Mouse (Mus musculus): ENCODE data around the gene Ddr1. TPM values are rescaled to one million over a fixed set of nuclear protein-coding genes. Genes with fewer than 3 reads are reported as not detected.

Ddr1 gene
- polyA plus RNA-seq (2012; rRNA removed): 1.1 TPM in 2 replicates
- polyA plus RNA-seq (2014; fragmentation: Nextera tagmentation; extraction: Ambion mirVana): 1.6 and 1.7 TPM in 2 replicates

- peak within 1 kb of the TSS; percentile 28; the same call in 1 of the 2 replicates for H3K4me2 ChIP-seq (ENCODE audit: low read depth)
- H3K4me1 ChIP-seq (replicated peaks; ENCODE audit: control insufficient read depth in 2 of 2, insufficient read depth in 2 of 2, low read length in 1 of 2): peaks cover 0 to 7% of the 10 kb centered on the region in 2 experiments; a peak in 2 of 4 replicates
- H3K9ac ChIP-seq (replicated peaks): no peak within 1 kb of the TSS
- H3K9me3 ChIP-seq (ENCODE audit: control insufficient read depth, low read length): no peaks in the 10 kb centered on the region
- no peak within 1 kb of the TSS for H3K4me3 ChIP-seq (ENCODE audit: insufficient read depth in 1 of 2, low read depth in 2 of 2, low read length in 2 of 2)
- DNase-seq (ENCODE audit: low read depth in 3 of 3, low spot score in 3 of 3) (no peak), ATAC-seq (ENCODE audit: insufficient read depth) (no peak)
- H3K27ac ChIP-seq: no peak within 1 kb of the TSS
- TF ChIP-seq EP300 (IDR thresholded peaks at IDR 0.05; ENCODE audit: low read depth) (no peak), CTCF (IDR thresholded peaks at IDR 0.05; ENCODE audit: low read depth) (no peak)
- peaks cover 49% of the 10 kb centered on the region for H3K27me3 ChIP-seq (ENCODE audit: control insufficient read depth, insufficient read depth, low read length)
- WGBS (ENCODE audit: insufficient replicate concordance): 9% methylated on average over 19 of the region's 19 CpGs
- no peaks in the 10 kb centered on the region for H3K36me3 ChIP-seq (replicated peaks; ENCODE audit: control insufficient read depth, insufficient read depth, low read depth)
Observed at GRCm38 (mm10) chr17:35704621-35705464, at the start of gene Ddr1. Gene Ddr1 (minus strand): TSS chr17:35704621.

DNA sequence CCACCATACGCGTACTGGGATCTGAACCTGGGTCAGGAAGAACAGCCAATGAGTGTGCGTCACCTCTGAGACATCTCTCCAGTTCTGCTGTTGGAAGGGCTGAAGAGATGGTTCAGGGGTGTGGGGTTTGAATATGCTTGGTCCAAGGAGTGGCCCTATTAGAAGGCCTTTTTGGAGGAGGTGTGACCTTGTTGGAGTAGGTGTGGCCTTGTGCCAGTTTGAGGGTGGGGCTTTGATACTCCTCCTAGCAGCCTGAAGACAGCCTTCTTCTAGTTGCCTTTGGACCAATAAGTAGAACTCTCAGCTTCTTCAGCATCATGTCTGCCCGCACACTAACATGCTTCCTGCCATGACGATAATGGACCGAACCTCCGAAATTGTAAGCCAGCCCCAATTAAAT, 49.2 kb upstream of the Ddr1 start:
- H3K9me3 ChIP-seq (ENCODE audit: control insufficient read depth, low read length): no peaks in the 10 kb centered on the region
- DNase-seq (ENCODE audit: low read depth in 3 of 3, low spot score in 3 of 3): peak in 1 of 3 experiments; percentile 24
- TF ChIP-seq EP300 (IDR thresholded peaks at IDR 0.05; ENCODE audit: low read depth): no peak
- no peak for TF ChIP-seq CTCF (IDR thresholded peaks at IDR 0.05; ENCODE audit: low read depth)
- H3K4me1 ChIP-seq (replicated peaks; ENCODE audit: control insufficient read depth in 2 of 2, insufficient read depth in 2 of 2, low read length in 1 of 2): peaks cover 22 to 25% of the 10 kb centered on the region in 2 experiments
- no peak overlapping the region for H3K4me2 ChIP-seq (ENCODE audit: low read depth)
- H3K27ac ChIP-seq: no peak overlapping the region
- H3K36me3 ChIP-seq (replicated peaks; ENCODE audit: control insufficient read depth, insufficient read depth, low read depth): no peaks in the 10 kb centered on the region
- H3K4me3 ChIP-seq (ENCODE audit: insufficient read depth in 1 of 2, low read depth in 2 of 2, low read length in 2 of 2): no peak overlapping the region
- peak; percentile 65; the same call in 1 of the 2 replicates for ATAC-seq (ENCODE audit: insufficient read depth)
- WGBS (ENCODE audit: insufficient replicate concordance): 89% methylated on average over 7 of the region's 7 CpGs
- H3K9ac ChIP-seq (replicated peaks): no peak overlapping the region
- H3K27me3 ChIP-seq (ENCODE audit: control insufficient read depth, insufficient read depth, low read length): no peaks in the 10 kb centered on the region

DNA sequence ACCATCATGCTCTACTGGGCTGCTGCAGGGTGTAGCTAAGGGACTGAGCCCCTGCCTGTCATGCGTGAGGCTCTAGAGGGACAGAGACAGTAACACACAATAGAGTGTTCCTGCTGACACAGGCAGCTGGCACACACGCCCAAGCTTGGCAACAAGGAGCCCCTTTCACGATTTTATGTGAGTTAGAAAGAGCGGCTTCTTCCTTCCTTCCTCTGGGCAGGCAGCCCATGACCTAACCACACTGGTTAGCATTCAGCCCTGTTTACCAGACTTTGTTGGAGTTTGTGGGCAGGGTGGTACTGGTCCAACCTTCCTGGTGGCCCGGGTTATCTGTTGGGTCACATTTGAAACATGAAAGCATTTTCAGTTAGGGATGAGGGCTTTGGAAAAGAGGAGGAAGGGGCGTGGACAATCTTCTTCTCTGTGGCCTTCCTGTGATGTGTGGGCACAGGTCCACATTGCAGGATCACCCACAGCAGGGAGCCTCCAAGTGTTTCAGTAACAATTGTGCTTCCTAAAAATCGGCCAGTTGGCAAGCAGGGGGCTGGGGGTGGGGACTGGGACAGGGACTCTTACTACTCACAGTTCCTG, 47.9 kb upstream of the Ddr1 start:
- H3K4me1 ChIP-seq (replicated peaks; ENCODE audit: control insufficient read depth in 2 of 2, insufficient read depth in 2 of 2, low read length in 1 of 2): peaks cover 12 to 18% of the 10 kb centered on the region in 2 experiments
- H3K36me3 ChIP-seq (replicated peaks; ENCODE audit: control insufficient read depth, insufficient read depth, low read depth): no peaks in the 10 kb centered on the region
- H3K4me2 ChIP-seq (ENCODE audit: low read depth): no peak overlapping the region
- H3K9ac ChIP-seq (replicated peaks): no peak overlapping the region; the same call in 1 of the 2 replicates
- DNase-seq (ENCODE audit: low read depth in 3 of 3, low spot score in 3 of 3) (no peak), ATAC-seq (ENCODE audit: insufficient read depth) (no peak)
- H3K27ac ChIP-seq: no peak overlapping the region
- 24% methylated on average over 7 of the region's 7 CpGs for WGBS (ENCODE audit: insufficient replicate concordance)
- no peaks in the 10 kb centered on the region for H3K9me3 ChIP-seq (ENCODE audit: control insufficient read depth, low read length)
- TF ChIP-seq CTCF (IDR thresholded peaks at IDR 0.05; ENCODE audit: low read depth) (no peak), EP300 (IDR thresholded peaks at IDR 0.05; ENCODE audit: low read depth) (no peak)
- H3K4me3 ChIP-seq (ENCODE audit: insufficient read depth in 1 of 2, low read depth in 2 of 2, low read length in 2 of 2): no peak overlapping the region
- no peaks in the 10 kb centered on the region for H3K27me3 ChIP-seq (ENCODE audit: control insufficient read depth, insufficient read depth, low read length)

DNA sequence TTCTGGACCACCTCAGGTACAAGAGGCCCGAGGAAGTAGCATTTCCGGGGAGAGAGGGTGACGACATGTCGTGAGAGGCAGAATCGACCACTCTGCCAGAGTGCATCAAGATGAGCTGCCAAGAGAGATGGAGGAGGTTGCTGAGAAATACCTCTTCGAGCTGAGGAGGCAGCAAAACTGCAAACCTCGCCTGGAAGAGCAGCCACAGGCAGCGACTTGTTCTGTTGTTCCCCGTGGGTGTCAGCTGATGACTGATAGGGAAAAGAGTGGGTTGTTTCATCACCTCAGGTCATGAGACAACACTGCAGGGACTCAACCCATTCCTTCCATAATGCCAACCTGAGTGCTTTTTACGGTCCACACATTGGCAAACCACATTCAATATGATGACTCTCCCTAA, 45.3 kb upstream of the Ddr1 start:
- H3K27ac ChIP-seq: no peak overlapping the region
- H3K4me1 ChIP-seq (replicated peaks; ENCODE audit: control insufficient read depth in 2 of 2, insufficient read depth in 2 of 2, low read length in 1 of 2): peaks cover 6 to 20% of the 10 kb centered on the region in 2 experiments; a peak in 3 of 4 replicates
- 54% methylated on average over 10 of the region's 10 CpGs for WGBS (ENCODE audit: insufficient replicate concordance)
- H3K4me3 ChIP-seq (ENCODE audit: insufficient read depth in 1 of 2, low read depth in 2 of 2, low read length in 2 of 2): no peak overlapping the region
- no peaks in the 10 kb centered on the region for H3K36me3 ChIP-seq (replicated peaks; ENCODE audit: control insufficient read depth, insufficient read depth, low read depth)
- ATAC-seq (ENCODE audit: insufficient read depth): no peak
- H3K4me2 ChIP-seq (ENCODE audit: low read depth): no peak overlapping the region
- no peaks in the 10 kb centered on the region for H3K27me3 ChIP-seq (ENCODE audit: control insufficient read depth, insufficient read depth, low read length)
- no peaks in the 10 kb centered on the region for H3K9me3 ChIP-seq (ENCODE audit: control insufficient read depth, low read length)
- DNase-seq (ENCODE audit: low read depth in 3 of 3, low spot score in 3 of 3): no peak
- no peak for TF ChIP-seq CTCF (IDR thresholded peaks at IDR 0.05; ENCODE audit: low read depth)
- no peak for TF ChIP-seq EP300 (IDR thresholded peaks at IDR 0.05; ENCODE audit: low read depth)
- no peak overlapping the region for H3K9ac ChIP-seq (replicated peaks)

DNA sequence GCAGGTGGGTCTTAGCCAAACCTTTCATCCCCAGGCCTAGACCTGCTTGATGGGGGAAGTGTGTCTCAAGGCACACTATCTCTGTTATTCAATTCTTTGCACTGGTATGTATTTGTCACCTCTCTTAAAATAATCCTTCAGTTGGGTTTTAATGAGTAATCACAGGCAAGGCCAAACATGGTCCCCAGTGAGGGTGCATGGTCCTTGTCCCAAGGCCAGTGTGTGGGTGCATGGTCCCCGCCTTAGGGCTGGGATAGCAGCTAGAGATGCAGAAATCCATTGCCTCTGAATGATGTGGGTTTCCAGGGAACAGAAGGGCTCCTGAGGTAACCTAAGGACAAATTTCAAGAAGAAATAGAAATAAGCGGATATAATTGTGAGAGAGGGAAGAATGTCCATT, 39.9 kb upstream of the Ddr1 start:
- H3K4me1 ChIP-seq (replicated peaks; ENCODE audit: control insufficient read depth in 2 of 2, insufficient read depth in 2 of 2, low read length in 1 of 2): peaks cover 44 to 56% of the 10 kb centered on the region in 2 experiments
- no peak for ATAC-seq (ENCODE audit: insufficient read depth)
- peak overlapping the region; percentile 100 for H3K27ac ChIP-seq
- H3K4me3 ChIP-seq (ENCODE audit: insufficient read depth in 1 of 2, low read depth in 2 of 2, low read length in 2 of 2): no peak overlapping the region
- H3K36me3 ChIP-seq (replicated peaks; ENCODE audit: control insufficient read depth, insufficient read depth, low read depth): no peaks in the 10 kb centered on the region
- H3K9ac ChIP-seq (replicated peaks): peak overlapping the region; percentile 68
- H3K9me3 ChIP-seq (ENCODE audit: control insufficient read depth, low read length): no peaks in the 10 kb centered on the region
- H3K27me3 ChIP-seq (ENCODE audit: control insufficient read depth, insufficient read depth, low read length): no peaks in the 10 kb centered on the region
- TF ChIP-seq EP300 (IDR thresholded peaks at IDR 0.05; ENCODE audit: low read depth) (no peak), CTCF (IDR thresholded peaks at IDR 0.05; ENCODE audit: low read depth) (no peak)
- no peak overlapping the region; the same call in 1 of the 2 replicates for H3K4me2 ChIP-seq (ENCODE audit: low read depth)
- DNase-seq (ENCODE audit: low read depth in 3 of 3, low spot score in 3 of 3): no peak
- 89% methylated on average over 2 of the region's 2 CpGs for WGBS (ENCODE audit: insufficient replicate concordance)

Measured in liver, embryonic 14.5 days (tissue).